Mouse (Mus musculus): ENCODE results near the gene Gm1043. TPM values are rescaled to one million over a fixed set of nuclear protein-coding genes. Genes with fewer than 3 reads are reported as not detected.
A peak's percentile ranks its signal among the peaks of the same experiment; 100 is the strongest.

The Gm1043 gene
- total RNA-seq, 1 experiment from 2014 or later, result not detected

DNA sequence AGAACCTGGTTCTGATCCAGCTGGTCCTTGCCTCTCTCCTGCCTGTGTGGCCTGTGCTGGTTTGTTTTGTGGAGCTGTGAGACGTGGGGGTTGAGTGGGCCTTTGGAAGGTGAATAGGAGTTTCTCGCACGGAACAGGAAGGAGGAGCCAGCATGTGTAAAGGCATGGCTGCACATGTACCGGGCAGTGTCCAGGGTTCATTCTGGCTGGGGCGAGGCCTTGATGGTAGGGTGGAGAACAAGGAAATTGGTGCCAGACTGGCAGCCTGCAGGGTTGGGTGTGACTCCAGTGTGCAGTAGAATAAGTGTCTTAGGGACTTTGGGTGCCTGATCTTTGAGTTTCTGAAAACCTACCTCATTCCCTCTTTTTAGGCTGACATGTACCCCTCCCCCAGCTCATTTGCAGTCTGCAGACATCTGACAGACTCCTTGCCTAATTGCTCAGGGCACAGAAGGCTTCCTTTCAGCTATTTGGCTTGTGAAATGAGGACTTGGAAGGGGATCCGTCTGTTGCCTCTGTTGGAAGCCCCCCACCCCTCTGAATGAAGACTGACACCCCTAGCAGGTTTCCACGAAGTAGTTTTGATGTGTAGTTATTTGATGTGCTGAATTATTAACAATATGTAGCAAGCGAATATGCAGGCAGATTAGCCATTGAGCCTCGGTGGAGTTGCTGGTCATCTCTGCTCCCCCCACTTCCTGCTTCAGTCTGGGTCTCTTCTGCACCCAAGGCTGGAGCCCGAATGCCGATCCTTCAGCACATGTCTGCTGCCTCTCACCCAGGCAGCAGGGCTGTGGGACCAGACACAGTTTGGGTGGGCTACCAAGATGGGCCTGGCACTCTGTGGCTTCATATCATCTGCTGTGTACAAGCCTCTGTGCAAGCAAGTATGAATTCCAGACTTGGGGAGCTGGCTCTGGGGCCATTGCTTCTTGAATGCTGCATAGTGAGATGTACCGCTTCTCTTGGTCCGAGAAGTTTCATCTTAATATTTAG, 20.4 kb upstream of the Gm1043 start:
- ATAC-seq (replicated peaks; ENCODE audit: low read depth, poor library complexity, severe bottlenecking), result no peak

DNA sequence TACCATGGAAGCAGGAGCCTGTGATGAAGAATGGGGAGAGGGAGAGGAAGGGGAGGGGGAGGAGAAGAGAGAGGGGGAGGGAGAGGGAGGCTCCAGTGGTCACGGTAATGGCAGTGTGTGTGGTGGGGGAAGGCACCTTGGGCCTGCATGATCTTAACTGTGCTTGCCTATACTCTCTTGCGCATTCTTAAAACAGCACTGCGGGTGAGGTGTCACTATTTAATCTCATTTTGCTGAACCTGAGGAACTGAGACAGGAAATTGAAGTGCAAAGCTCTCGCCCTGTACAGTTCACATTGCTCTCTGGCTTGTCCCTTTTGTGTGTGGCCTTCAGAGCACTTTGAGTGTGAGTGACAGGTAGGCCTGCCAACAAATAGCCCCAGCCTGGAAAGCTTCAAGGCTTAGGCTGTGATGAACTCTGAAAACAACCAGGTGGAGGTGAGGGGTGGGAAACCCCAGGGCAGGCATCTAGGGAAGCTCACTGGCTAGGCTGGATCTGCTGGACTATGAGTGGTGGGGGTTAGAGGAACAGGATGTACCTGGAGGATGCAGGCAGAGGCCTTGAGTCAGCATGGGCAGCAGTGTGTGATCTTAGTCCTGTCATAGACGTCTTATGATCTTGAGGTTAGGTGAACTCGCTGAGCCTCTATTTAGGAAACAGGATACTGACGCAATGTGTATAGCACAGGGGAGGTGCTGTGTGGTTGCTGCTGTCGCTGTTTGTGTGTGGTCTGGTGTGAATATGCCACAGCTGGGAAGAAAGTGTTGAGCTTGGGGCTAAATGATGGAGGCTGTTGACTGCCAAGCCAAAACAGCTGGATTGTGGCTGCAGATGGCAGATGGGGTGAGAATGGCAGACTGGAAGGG, 18.2 kb upstream of the Gm1043 start:
- peak; percentile 98 for ATAC-seq (replicated peaks; ENCODE audit: low read depth, poor library complexity, severe bottlenecking)

DNA sequence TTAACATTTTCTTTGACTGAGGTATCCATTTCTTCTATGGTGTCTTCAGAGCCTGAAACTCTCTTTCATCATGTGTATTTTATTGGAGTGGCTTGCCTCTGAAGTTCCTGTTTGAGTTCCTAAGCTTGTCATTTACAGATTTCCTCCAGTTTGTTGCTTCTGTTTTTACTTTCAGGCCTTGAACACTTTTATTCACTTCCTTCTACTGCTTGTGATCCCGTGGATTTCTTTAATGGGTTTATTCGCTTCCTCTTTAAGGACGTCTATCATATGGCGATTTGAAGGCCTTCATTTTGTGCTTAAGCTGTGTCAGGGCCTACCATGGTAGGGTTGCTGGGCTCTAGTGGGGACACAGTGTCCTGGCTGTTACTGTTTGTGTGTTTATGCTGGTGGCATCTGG, 11.5 kb upstream of the Gm1043 start:
- peak; percentile 69 for ATAC-seq (replicated peaks; ENCODE audit: low read depth, poor library complexity, severe bottlenecking)

DNA sequence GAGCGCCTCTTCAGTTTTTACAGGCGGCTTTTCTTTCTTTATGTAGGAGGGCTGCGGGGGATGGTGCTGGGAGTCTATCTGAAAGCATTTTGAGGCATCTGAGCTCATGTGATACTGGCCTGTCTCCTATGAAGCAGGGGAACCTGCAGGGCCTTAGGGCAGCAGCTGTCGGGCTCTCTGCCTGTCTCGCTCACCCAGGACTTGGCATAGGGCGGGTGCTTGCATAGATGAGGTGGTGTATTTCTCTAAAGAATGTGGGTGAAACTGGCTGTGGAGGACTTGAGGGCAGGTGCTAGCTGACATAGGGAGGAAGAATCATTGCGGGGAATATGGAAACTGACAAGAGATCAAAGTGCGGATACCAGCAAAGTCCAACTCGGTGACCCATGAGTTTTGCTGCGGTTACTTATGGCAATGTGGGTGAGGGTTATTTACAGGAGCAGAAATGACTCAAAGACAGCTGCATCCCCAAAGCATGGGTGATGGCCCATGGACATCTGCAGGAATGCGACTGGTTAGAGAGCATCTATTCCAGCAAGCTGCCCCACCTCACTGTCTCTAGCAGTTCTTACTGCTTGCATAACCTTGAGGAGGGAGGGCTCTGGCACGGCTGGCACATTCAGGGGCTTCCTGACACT, 8.4 kb upstream of the Gm1043 start:
- peak; percentile 59 for ATAC-seq (replicated peaks; ENCODE audit: low read depth, poor library complexity, severe bottlenecking)

DNA sequence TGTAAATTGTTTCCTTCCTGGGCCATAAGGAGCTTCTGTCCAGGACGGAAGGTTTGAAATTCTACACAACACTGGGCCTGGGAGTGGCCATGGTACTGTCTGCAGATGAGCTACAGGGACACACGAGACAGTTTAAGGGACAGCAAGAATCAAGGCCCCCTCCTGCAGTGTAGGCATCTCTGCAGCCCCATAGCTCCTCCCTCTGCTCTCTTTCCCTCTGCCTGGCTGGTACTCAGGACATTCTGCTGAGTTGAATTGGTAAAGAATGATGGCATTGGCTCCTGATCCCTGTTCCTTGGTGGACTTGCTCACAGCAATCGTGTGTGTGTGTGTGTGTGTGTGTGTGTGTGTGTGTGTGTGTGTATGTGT, 7.9 kb upstream of the Gm1043 start:
- no peak for ATAC-seq (replicated peaks; ENCODE audit: low read depth, poor library complexity, severe bottlenecking)

- ATAC-seq (replicated peaks; ENCODE audit: low read depth, poor library complexity, severe bottlenecking), result no peak
Observed at GRCm38 (mm10) chr5:37079484-37079883, 5.7 kb upstream of the Gm1043 start.

DNA sequence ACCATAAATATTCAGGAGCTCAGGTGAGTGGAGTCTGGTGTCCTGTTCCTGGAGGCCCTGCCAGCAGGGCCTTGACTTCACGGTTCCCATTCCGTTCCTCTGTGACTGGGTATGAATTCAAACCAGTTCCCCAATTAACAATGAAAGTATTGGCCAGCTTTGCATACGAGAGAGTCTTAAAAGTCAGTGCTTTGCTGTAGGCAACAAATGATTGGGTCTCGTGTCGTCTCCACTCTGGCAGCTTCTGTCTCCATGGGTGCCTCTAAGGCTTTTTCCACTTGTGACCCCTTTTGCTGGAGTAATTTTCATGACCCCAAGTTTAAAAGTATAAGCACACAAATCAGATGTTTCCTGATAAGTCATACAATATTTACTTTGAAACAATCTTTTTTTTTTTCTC, 4.6 kb upstream of the Gm1043 start:
- no peak for ATAC-seq (replicated peaks; ENCODE audit: low read depth, poor library complexity, severe bottlenecking)

GRCm38 (mm10) chr5:37082420-37082819, 2.8 kb upstream of the Gm1043 start:
- ATAC-seq (replicated peaks; ENCODE audit: low read depth, poor library complexity, severe bottlenecking), result peak; percentile 86

DNA sequence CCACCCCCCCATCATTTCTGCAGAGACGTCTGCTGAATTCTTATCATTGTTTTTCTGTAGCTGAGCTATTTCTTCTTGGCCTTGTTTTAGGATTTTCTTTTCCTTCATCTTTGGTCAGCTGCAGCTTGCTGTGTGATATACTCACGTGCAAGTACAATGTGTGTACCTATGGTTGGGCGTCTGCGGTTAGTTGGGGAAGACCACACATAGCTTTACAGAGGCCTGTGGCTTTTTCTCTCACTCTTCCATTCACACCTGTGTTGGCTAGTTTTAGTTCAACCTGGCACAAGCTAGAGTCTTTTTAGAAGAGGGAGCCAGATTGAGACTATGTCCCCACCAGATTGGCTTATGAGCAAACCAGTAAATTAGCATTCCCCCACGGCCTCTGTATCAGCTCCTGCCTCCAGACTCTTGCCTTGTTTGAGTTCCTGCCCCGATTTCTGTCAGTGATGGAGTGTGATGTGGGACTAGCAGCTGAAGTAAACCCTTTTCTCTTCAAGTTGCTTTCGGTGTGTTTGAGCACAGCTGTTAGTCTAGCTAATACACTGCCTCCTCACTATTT, 1.9 kb upstream of the Gm1043 start:
- no peak for ATAC-seq (replicated peaks; ENCODE audit: low read depth, poor library complexity, severe bottlenecking)

- ATAC-seq (replicated peaks; ENCODE audit: low read depth, poor library complexity, severe bottlenecking), result no peak
Observed at GRCm38 (mm10) chr5:37083850-37084249, 1.3 kb upstream of the Gm1043 start.

- ATAC-seq (replicated peaks; ENCODE audit: low read depth, poor library complexity, severe bottlenecking), result no peak
Observed at GRCm38 (mm10) chr5:37085918-37086317, 748 bp downstream of the Gm1043 start.

DNA sequence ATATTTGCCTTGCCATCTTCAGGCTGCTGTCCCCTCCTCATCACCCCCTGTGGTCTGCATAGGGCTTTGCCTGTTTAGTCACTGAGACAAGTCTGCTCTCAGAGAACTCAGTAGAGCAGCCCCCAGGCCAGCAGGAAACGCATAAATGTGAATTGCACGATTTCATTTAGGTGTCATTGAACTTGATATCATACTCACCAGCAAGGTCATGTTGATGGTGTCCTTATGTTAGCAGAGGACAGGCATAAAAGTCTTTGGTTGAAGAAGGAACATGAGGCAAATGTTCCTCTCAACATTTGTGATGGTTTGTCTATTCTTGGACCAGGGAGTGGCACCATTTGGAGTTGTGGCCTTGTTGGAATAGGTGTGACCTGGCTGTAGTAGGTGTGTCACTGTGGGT, 2.6 kb downstream of the Gm1043 start:
- no peak for ATAC-seq (replicated peaks; ENCODE audit: low read depth, poor library complexity, severe bottlenecking)

DNA sequence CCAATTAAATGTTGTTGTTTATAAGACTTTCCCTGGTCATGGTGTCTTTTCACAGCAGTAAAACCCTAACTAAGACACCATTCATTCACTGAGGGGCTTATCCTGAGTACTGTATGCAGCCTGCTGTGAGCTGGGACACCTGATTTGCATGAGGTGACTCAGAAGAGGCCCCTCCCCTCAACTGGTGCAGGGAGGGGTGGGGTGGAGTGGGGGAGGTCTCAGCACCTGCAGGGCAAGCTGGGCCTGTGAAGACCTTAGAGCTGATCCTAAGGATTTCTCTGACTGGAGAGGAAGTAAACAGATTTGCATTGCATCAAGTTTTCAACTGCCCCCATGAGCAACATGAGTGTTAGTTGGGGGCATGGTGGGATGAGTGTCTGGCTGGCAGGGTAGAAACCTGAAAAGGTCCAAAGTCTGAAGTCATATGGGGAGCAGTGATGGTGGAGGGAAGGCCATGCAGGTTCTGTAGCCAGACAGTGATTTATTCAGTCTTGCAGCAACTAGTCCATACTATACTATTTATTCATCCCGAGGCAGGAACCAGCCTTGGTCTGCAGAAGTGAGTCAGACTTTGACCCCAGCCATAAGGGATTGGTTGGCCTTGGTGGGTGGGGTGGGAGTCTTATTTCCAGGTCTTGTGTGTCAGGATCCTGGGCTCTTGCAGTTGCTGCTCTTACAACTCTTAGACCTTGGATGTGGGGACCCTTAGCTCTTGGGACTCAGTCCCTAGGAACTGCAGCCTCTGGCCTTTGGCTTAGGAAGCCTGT, 3.4 kb downstream of the Gm1043 start:
- no peak for ATAC-seq (replicated peaks; ENCODE audit: low read depth, poor library complexity, severe bottlenecking)

DNA sequence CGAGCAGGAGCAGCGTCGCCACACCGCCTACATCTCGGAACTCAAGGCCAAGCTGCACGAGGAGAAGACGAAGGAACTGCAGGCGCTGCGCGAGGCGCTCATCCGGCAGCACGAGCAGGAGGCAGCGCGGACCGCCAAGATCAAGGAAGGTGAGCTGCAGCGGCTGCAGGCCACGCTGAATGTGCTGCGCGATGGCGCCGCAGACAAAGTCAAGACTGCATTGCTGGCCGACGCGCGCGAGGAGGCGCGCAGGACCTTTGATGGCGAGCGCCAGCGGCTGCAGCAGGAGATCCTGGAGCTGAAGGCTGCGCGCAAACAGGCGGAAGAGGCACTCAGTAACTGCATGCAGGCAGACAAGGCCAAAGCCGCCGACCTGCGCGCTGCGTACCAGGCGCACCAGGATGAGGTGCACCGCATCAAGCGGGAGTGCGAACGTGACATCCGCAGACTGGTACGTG, 6.0 kb downstream of the Gm1043 start:
- no peak for ATAC-seq (replicated peaks; ENCODE audit: low read depth, poor library complexity, severe bottlenecking)

- ATAC-seq (replicated peaks; ENCODE audit: low read depth, poor library complexity, severe bottlenecking), result no peak
Observed at GRCm38 (mm10) chr5:37094941-37095340, 9.8 kb downstream of the Gm1043 start.

DNA sequence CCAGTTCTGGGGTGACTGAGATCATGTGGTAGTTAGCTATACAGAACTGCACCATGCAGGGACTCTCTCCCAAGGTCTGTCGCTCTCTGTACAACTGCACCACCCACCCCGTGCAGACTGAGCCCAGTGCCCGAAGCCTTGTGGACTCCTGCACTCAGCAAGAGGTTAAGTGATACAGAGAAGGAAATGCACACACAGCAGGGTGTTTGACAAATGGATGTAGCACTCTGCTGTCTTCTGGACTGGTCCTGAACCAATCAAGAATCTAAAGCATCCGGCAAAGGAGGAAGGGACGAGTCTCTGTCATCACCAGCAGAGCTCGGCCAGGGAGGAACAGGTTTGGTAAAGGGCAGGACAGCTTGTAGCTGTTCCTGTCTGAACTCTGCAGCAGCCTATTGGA, 12.4 kb downstream of the Gm1043 start:
- no peak for ATAC-seq (replicated peaks; ENCODE audit: low read depth, poor library complexity, severe bottlenecking)

DNA sequence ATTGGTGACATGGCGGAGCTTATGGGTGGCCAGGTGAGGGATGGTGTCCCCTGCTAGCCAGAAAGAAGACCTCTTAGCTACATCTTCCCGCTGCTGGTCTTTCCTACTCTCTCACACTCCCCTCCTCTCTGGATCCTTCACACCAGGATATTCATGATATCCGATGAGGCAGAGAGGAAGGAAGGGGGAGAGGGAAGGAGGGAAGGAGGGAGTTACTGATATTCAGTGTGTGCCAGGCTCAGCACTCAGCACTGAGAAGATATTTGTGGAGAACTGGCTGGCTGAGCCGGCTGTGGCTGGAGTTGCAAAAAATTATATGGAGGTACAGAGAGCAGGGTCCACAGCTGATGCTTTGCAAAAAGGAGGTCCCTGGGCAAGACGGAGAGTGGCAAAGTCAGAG, 15.6 kb downstream of the Gm1043 start:
- no peak for ATAC-seq (replicated peaks; ENCODE audit: low read depth, poor library complexity, severe bottlenecking)

GRCm38 (mm10) chr5:37101631-37102030, 16.5 kb downstream of the Gm1043 start:
- ATAC-seq (replicated peaks; ENCODE audit: low read depth, poor library complexity, severe bottlenecking), result no peak

DNA sequence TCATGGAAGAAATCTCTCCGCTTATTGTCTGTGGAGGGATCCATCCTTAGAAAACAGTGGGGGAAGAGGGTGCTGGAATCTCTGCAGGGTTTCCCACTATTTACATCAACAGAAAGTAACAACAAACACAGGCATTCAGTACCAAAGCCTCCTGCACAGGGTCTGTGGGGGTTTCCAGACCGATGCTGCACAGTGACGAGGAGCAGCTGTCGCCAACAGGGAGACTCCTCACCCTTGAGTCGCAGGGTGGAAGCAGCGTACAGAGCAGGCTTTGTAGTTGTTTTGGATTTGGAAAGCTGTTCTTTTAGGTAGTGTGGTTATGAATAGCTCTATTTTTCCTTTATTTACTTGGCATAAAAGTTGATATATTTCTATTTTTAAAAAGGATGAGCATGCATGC, 16.9 kb downstream of the Gm1043 start:
- no peak for ATAC-seq (replicated peaks; ENCODE audit: low read depth, poor library complexity, severe bottlenecking)
